Mouse (Mus musculus): Measurements from ENCODE around the gene Tgfbrap1.
"Not testable (repeated sequence)": the region's sequence is repeated elsewhere in the genome, so short reads cannot be mapped to it uniquely, and the experiment has no call there.

Gene Tgfbrap1

GRCm38 (mm10) chr1:43110556-43110955 is 12.1 kb upstream of the Tgfbrap1 start:
- DNase-seq: peak; percentile 65

GRCm38 (mm10) chr1:43108729-43109128 is 10.3 kb upstream of the Tgfbrap1 start:
- DNase-seq: no peak

DNA sequence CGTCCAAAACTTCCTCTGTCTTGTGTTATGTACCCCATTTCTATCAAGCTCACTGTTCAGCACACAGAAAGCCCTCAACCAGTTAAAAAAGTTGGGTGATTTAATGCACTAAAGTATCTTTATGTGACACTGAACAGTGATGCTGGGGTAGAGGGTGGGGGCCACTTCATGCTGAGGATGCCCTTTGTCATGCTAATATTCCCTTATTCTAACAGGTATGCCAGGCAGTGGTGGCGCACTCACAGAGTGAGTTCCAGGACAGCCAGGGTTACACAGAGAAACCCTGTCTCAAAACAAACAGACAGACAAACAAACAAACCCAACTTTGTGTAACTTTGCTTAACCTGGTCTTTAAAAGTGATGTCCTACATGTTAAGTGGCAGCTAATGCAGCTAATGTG is 4.2 kb downstream of the Tgfbrap1 start:
- no peak for DNase-seq

DNA sequence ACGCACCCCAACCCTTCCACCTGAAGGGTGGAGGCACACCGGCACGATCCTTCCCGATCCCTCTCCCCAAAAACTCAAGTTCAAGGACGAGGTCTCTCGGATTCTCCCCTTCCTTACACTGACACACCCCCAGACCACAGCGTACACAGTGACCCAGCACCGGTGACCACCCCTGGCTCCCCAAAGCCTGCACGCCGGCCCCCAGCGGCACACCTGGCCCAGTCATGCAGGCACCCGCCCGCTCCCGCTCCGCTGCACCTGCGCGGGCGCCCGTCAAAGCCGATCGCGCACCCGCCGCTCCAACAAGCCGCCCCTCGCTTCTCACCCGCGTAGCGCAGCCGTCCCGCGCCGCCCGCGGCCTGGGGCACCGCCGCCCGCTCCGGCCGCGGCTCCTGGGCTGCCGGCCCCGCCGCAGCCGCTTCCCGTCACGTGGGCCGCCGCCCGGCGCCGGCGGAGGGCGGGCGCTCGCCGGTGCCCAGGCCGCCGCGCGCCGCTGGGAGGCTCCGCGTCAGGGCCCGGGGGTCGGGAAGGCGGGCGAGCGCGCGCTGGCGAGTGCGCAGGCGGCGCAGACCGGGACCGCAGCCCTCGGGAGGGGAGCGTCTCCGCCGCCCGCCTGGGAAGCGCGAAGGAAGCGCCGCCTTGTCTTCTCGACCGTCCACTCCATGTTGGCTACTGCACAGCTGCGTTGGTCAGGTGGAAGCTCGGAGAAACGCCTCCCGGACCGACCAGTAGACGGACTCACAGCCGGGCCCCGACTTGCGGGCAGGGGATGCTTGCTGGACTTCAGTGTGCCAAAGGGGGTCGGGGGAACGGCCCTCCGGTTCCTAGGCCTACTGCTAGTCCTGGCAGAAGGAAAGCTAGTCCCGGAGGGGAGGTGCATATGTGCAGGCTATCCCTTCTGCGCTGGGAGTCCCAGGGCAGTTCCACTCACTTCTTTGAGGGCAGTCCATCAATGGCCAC is 6.1 kb downstream of the Tgfbrap1 start:
- DNase-seq: peak; percentile 81

DNA sequence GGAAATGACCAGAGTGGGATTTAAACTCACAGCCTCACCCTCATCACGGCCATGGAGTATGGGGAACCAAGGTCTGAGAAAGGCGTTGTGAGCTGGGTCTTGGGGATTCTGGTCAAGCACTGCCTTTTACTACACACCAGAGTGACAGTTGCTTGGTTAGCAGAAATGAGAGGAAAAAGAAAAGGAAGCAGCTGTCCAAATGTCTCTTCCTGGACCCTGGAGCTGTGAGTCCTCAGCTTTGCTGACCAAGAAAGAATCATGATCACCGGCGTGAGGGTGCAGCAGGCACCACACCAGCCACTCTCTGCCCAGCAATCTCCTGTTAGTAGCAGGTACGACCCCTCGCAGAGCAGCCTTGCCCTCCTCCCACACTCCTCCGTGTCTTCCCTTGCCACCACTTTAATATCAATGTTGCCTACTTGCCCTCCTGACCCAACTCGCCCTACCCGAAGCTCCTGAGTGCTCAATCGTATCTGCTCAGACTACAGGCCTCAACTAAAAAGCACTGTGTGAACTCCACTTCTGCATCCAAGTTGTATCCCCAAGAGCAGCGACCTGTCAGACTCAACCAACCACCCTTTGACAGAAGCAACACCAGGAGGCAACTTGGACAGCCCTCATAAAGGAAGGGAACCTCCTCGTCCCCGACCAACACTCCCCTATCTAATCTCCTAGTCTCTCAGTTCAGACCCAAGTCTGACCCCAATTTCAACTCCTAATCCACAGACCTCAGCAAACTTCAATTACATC is 7.0 kb downstream of the Tgfbrap1 start:
- DNase-seq: no peak

DNA sequence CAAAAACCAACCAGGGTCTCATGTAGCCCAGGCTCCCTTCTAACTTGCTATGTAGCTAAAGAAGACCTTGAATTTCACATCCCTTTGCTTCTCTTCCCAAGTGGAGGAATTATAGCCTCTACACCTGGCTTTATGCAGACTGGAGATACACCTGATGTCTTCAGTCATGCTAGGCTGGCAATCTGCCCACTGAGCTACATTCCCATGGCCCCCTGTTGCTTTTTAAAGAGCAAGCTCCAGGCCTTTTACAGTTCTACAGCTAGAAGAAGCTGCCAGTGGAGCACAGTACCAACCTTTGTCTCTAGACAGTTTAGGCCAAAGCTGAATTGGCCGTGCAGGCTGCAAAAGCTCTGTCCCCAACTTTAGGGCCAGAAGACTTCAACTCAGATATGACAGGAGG is 8.0 kb downstream of the Tgfbrap1 start:
- no peak for DNase-seq

DNA sequence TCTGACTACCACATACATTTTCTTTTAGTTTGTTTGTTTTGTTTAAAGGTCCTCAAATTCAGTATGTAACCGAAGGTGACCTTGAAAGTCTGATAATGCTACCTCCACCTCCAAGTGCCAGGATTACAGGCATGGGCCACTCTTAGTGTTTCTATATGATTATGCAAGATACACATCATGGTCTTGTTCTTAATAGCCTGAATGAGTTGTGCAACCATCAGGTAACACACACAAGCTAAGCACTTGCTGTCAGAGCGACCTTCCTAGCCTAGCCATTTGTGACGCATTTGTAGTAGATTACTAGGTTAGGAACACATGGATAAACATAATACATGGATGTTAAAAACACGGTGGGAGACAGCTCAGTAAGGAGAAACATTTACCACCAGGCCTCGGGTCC is 15.5 kb downstream of the Tgfbrap1 start:
- no peak for DNase-seq

GRCm38 (mm10) chr1:43078124-43078523 is 20.3 kb downstream of the Tgfbrap1 start:
- no peak for DNase-seq

DNA sequence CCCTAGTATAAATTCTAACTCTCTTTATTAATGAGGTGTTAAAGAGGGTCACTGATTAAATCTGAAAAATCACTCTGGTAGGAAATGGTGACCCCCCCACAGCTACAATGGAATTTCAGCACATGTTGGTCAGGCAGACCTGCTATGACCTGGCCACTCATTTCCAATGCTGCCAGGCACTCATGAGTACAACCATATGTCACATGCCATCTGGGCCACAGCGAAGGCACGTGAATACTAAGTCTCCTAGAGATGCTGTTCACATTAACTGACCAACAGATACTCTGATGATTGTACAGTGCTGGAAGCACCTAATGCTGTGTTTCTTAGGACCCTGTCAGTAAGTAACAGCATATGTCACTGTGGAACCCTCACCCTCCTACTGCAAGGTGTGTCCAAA is 23.6 kb downstream of the Tgfbrap1 start:
- no peak for DNase-seq

DNA sequence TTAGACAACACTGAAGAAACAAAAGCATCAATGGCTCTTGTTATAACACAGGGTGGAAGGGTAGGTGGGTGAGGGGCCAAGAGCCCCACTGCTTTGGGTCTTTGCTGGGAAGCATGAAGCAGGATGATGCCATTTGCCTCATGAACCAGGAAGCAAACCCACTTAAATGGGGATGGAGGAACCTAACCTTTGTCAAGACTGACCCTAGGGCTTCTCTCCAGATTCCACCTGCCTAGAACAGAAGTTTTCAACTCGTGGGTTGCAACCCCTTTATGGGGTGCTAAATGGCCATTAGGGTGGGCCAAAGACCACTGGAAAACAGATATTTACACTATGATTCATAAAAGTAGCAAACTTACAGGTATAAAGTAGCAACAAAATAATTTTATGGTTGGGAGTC is 25.9 kb downstream of the Tgfbrap1 start:
- no peak for DNase-seq

GRCm38 (mm10) chr1:43072028-43072427 is 26.4 kb downstream of the Tgfbrap1 start:
- DNase-seq: no peak

- no peak for DNase-seq
Measured at GRCm38 (mm10) chr1:43070726-43071125, 27.7 kb downstream of the Tgfbrap1 start.

- DNase-seq: no peak
Measured at GRCm38 (mm10) chr1:43067551-43067950, 30.9 kb downstream of the Tgfbrap1 start.

GRCm38 (mm10) chr1:43066573-43066972 is 31.9 kb downstream of the Tgfbrap1 start:
- no peak for DNase-seq

GRCm38 (mm10) chr1:43065615-43066310 is 32.7 kb downstream of the Tgfbrap1 start:
- peak; percentile 84 for DNase-seq

- no peak for DNase-seq
Measured at GRCm38 (mm10) chr1:43051903-43052302, 46.5 kb downstream of the Tgfbrap1 start.

- no peak for DNase-seq
Measured at GRCm38 (mm10) chr1:43047811-43048210, 50.6 kb downstream of the Tgfbrap1 start.

GRCm38 (mm10) chr1:43046990-43047389 is 51.4 kb downstream of the Tgfbrap1 start:
- DNase-seq: no peak

GRCm38 (mm10) chr1:43045204-43045982 is 53.0 kb downstream of the Tgfbrap1 start:
- no peak for DNase-seq

DNA sequence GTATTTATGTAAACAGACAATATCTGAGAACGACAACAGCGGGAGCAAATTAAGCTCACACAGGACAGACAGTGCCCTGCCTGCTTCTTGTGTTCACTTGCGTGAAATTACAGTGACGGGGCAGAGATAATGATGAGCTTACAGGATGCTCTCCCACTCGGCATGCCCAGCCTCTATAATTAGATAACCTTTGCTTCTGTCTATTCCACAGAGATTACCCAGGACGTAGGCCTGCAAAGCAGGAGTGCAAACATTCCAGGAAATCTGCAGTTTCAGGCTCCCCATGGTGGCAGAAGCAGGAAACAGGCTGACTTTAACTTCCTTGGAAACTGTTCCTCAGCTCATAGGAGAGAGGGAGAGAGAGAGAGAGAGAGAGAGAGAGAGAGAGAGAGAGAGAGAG is 56.2 kb downstream of the Tgfbrap1 start:
- DNase-seq: peak; percentile 65

DNA sequence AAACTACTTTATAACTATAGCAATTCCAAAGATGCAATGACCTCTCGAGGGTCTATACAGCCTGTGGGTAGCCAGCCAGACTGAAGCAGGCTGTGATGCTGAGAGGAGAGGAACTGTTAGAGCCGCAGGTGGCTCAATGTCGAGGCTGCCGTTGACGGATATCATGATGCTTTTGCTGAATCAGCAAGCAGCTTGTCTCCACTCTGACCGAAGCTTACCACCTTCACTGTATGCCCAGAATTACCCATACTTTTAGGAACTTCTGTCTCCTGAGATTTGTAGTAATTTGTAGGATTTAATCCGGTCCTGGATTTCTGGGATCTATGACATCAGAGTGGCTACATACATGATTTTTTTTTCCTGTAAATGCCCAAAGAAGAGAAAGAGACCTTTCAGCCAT is 62.4 kb downstream of the Tgfbrap1 start:
- DNase-seq: no peak

- not testable (repeated sequence) for DNase-seq
Measured at GRCm38 (mm10) chr1:43015153-43015685, 83.2 kb downstream of the Tgfbrap1 start.

Measured in retina, postnatal 1 day (tissue).